Mouse (Mus musculus): ENCODE data around the gene Polr2l. TPM values are rescaled to one million over a fixed set of nuclear protein-coding genes. Genes with fewer than 3 reads are reported as not detected.
"Not testable (repeated sequence)": the region's sequence is repeated elsewhere in the genome, so short reads cannot be mapped to it uniquely, and the experiment has no call there.

The Polr2l gene
- polyA plus RNA-seq, 2 experiments from 2014 or later, result 19.4 to 20.8 TPM

- ATAC-seq, result peak; percentile 89
Observed at GRCm38 (mm10) chr7:141447110-141447991, 27.6 kb downstream of the Polr2l start, which contains the start of gene Rplp2. Gene Rplp2, plus strand, starts transcription at chr7:141447370.

GRCm38 (mm10) chr7:141446374-141446773, 28.6 kb downstream of the Polr2l start:
- ATAC-seq, result not testable (repeated sequence)

DNA sequence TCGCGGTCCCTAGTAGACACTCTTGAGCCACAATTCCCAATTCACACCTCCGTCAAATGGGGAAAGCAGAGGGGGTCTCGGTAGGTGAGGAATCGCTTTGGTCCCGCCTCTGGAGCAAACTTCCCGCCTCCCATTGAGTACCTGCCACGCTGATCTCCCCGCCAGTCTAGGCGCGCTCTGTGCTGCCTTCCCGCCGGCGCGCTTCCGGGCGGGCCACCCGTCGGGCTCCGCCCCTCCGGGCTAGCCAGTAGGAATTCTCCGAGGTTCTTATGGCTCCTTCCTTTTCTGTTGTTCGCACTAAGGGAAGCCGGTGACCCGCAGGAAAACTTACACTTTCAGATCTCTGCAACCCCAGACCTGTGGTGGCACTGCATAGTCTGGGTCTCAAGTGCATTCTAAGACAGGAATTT, 31.1 kb downstream of the Polr2l start, which contains the start of gene Pidd1:
Pidd1 (minus strand) TSS at position 198 of the 410 bp plus-strand sequence.
- peak; percentile 47 for ATAC-seq

- no peak for ATAC-seq
Observed at GRCm38 (mm10) chr7:141443081-141443821, 31.7 kb downstream of the Polr2l start.

GRCm38 (mm10) chr7:141442199-141442598, 32.7 kb downstream of the Polr2l start:
- ATAC-seq, result no peak

- ATAC-seq, result no peak
Observed at GRCm38 (mm10) chr7:141441460-141441859, 33.5 kb downstream of the Polr2l start.

DNA sequence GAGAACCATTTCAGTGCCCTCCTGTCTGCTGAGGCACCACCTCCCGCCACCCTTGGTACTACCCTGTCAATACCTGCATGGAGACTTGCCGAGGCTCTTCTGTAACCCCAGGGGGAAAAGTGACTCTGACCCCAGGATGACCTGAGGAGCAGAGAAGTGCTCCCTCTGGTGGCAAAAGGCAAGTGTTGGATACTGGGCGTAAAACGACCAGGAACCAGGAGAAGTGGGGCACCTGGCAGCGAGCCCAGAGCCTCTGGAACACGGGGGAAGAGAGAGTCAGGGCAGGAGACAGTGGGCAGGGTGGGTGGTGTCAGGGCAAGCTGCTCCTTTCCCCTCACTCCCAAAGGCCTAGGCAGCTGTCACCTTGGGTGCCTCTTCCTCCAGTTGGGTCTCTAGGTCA, 34.3 kb downstream of the Polr2l start:
- ATAC-seq, result no peak

DNA sequence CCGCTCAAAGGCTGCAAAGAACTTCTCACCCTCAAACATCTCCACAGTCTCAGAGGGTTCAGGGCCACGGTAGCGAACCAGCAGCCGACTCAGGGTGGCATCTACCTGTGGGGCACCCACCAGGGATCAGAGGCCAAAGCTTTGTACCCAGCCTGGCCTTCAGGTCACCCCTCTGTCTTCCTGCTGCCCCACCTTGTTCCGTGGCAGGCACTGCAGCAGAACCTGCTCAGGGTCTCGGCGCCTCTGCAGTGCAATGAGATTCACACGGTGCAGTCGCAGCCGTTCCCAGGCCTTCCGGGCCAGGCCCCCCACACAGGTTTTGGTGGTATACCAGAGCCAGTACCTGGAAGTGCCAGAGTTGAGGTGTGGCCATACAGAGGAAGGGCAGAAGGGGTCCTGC, 35.1 kb downstream of the Polr2l start:
- no peak for ATAC-seq

- ATAC-seq, result no peak
Observed at GRCm38 (mm10) chr7:141439140-141439679, 35.7 kb downstream of the Polr2l start.

DNA sequence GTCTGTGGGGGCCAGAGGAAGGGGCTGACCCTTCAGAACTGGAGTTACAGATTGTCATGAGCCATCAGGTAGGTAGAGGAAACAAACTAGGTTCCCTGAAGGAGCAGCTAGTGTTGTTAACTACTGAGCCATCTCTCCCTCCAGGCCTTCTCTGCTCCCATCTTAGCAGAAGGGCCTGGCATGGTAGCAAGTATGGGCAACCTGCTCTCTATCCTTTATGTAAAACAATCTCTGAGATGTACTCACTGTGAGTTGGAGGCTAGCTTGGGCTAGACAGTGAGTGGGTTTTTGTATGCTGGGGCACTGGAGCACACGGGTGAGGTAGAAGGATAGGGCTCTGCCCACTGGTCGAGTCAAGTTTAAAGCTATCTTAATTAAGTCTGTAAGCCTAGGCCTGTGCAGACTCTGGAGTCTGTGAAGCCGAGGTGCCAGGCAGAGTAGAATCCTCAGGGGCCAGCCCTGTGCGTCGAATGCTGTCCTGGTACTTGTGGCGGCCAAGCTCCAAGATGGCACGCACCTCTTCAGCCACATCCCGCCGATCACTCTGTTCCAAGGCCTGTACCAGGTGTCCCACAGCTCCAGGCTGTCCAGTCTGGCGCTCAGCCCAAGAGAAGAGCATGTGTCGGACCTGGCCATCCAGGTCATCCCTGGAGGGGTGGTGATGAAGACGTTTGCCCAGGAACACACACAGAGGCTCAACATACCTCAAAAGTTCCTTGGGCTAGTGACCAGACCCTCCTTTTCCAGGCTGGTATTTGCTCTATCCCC, 36.5 kb downstream of the Polr2l start:
- ATAC-seq, result no peak

DNA sequence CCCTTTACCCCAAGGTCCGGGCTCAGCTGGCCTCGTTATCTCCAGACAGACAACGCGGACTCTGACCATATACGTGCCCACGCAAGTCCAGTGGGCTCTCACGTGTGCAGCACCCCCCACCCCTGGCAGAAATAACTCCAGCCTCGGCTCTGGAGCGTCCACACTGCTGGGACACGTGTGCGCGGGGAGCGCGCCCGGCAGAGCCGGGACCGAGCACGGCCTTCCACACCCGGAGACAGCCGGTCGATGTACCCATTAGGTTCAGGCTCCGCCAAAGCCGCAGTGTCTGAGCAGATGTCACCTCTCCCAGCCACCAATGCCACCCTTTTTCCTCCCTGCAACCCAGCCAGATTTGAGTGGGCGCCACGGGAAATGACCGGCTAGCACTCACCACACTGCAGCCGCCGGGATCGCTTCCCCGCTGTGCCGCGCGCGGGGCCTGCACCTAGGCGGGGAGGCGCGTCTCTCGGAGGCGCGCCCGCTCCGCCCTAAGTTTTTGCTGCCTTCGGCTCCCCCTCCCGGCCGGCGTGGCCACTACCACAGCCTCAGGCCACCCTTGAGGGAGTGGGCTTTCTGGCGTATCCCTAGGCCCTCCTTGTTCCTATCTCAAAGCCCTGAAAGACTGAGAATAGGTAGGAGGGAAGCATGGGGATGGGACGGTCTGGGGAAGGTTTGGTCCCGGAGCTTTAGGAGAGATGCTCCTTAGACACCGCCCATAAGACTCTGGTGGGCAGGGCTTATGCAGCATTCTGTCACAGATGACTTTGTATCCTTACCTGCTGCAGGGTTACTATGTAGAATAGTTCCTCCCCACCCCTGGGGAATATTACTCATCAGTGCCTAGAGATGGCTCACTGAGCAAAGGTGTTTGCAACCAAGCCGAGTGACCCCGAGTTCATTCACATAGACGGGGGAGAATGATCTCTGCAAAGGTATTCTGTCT, 37.5 kb downstream of the Polr2l start, which contains the start of gene Slc25a22:
Slc25a22 (minus strand) TSS at position 715 of the 943 bp plus-strand sequence.
- ATAC-seq, result peak; percentile 83

DNA sequence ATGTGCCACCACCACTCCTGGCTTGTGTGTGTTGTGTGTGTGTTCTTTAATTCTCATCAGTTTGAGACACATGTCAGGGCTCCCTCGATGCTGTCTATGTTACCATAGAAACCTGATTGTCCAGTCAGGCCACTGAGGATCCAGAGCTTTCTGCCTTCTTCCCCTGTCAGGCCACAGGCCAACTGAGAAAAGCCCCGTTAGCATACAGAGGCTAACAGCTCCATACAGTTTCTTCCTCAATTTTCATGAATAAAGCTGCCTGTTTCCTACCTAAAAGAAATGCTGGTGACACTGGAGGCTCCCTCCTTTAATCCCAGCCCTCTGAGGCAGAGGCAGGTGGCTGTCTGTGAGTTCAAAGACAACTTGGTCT, 38.4 kb downstream of the Polr2l start:
- no peak for ATAC-seq

DNA sequence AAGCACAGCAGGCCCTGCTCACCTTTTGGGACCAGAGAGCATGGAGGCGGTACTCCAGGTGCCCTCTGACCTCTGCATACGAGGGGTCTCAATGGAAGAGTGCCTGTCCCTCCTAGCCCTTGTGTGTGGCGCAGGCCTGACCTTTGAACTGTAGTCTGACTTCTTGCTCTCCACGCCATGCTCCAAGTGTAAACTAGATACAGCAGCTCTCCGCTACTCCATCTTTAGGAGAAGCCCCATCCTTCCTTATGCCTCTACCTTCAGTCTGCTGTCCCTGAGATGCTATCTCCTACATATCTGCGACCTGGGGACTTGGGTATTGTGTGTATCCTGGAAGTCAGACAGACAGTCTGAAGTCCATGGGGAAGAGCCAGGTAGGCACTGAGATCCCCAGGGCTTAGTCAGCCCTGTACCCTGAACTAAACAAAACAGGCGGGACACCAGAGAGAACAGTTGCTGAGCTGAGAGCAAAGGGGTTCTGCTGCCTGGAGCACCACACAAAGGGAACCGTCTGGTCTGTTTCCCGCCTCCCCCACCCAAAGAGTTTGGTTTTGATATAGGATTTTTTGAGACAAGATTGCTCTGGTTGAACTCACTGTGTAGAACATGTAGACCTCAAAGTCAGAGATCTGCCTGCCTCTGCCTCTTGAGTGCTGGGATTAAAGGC, 38.9 kb downstream of the Polr2l start:
- ATAC-seq, result no peak

DNA sequence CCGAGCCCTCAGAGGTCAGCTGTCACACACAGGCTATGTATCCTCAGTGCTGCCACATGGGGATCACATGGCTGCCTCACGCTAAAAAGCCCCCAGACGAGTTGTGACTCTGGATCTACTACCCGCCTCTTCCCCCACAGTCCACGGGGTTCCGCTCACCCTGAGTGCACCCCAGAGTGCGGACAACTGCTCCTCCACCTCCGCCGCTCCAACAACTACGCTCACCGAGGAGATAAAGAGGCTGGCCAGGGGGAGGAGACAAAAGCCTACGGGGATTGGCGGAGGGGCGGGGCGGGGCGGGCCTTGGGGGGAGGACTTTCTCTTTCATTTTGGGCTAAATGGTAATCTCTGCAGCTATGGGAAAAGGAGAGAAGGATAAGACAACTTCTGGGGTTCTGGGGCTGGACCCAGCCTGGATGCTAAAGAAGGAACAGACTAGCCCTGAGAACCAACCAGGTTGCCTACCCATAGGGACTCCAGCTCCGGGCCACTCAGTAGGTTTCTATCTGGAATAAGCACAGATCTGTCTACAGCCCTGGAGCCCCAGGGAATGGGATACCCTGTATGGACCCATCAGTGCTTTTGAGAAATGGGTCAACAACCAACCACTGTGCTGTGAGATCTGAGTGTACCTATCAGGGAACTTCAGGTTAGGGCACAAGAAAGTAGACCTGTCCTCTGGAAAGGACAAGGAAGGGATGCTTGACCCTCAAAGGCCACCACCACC, 39.6 kb downstream of the Polr2l start:
- ATAC-seq, result peak; percentile 63

DNA sequence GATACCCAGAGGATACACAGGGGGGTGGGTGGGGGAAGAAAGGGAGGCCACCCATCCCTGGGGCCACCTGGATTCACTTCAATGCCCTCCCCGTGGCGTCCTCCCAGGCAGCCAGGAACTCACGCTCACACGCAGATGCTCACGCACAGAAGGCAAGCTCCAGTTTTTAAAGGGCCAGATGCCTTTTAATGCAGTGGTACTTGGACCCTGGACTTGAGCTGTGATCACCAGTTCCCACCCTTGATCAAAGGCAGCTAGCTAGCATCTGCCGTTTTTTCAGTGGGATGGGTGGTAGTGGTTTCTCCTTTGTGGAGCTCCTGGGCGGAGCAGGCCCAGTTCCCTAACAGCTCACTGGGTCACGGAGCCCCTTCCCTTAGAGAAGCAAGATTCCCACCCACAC, 40.5 kb downstream of the Polr2l start:
- ATAC-seq, result no peak

GRCm38 (mm10) chr7:141433517-141434400, 41.2 kb downstream of the Polr2l start:
- no peak for ATAC-seq

DNA sequence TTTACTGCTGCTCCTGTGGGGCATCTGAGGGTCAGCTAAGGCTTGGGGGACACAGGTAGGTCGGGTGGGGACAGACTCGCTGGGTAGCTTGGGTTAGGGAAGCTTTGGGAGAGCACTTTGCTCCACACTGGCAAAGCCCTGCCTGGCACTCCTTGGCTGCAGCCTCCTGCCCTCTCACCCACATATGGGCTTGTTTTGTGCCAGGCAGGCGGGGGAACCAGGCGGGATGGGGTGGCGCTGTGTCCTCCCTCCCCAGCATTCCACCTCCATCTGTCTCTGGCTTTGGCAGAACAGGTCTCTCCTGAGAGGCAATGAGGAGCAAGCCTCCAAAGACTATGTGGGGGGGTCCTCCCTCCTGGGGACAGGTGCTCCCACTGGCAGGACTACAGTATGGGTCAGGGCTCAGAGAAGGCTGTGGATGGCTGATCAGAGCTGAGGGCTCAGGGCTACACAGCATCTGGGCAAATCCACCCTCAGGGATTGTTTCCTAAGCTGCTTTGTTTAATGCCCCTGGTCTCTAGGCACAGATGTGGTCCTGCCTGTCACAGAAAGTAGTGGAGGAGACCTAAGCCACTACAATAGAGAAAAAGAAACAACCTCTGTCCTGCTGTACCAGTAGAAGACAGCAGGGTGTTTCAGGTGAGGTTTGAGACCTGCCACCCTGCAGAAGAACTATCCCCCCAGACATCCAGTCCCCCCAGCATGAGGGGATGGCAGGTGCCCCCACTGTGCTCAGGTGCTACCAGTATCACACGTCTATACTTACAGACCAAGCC, 42.0 kb downstream of the Polr2l start:
- no peak for ATAC-seq

GRCm38 (mm10) chr7:141432186-141432611, 42.7 kb downstream of the Polr2l start:
- no peak for ATAC-seq
